Mouse (Mus musculus) activated CD4-positive, CD25-positive, alpha-beta regulatory T cell, adult 9 weeks (primary cell): Measurements from ENCODE around the gene Iqsec1. TPM values are rescaled to one million over a fixed set of nuclear protein-coding genes. Genes with fewer than 3 reads are reported as not detected.

Experiments
- polyA plus RNA-seq: library from polyadenylated mRNA; unstranded; fragments of 100-300 nt; shearing (Covaris generic); gene quantifications from one replicate; pipeline ENCODE4 v1.2.1, GENCODE M21; 2017

Iqsec1 gene
- 8.1 TPM for polyA plus RNA-seq

DNA sequence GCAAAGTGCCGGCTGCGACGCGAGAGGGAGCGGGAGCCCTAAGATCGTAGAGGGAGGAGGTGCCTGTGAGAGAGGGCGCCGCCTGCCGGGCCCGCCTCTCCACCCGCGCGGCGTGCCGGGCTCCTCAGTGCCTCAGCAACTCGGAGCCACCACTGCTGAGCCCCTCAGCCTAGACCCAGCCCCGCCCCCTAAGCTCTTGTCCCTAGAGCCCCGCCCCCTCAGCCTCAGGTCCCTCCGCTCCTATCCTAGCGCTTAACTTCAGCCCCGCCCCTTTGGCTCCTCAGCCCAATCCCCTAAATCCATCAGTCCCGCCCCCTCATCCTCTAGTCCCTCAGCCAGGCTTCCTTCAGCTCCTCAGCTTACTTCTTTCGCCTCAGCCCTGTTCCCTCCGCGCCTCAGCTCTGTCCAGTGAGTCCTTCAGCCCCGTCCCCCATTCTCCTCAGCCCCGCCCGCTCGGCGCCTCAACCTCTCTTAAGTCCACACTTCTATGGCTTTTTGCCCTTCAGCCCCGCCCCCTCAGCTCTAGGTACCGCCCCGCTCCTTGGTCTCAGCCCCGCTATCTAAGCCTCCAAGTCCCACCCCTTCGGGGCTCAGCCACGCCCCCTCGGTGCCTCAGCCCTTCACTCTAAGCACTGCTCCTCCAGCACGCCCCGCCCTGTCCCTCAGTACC, at the start of gene Iqsec1:
Gene Iqsec1, minus strand, starts transcription at position 38 of the 670 bp plus-strand sequence.

Other genes starting within 250 kb of the Iqsec1 start
- gene Nup210, start 128.1 kb upstream of the Iqsec1 start, polyA plus RNA-seq = 277 TPM
- 1.2 TPM for gene Hdac11, start 168.0 kb upstream of the Iqsec1 start, polyA plus RNA-seq
- gene Fbln2, start 223.8 kb upstream of the Iqsec1 start, polyA plus RNA-seq = 0.51 TPM